Mouse (Mus musculus) bone marrow, adult 2 months (tissue): ENCODE measurements at regions not wholly inside any gene's neighbourhood (a gene's known extent, or its start where the extent isn't known, plus 50 kb on each side); places are given as distances from the start of the nearest gene placed in this dataset.
"Not testable (repeated sequence)": the region's sequence is repeated elsewhere in the genome, so short reads cannot be mapped to it uniquely, and the experiment has no call there.

Source experiments
- CTCF ChIP-seq: fragments of 200-500 bp; IDR thresholded peaks from 2 replicates; pipeline ENCODE4 v1.5.1; 2011; ENCODE audit warnings: low read length, control low read depth; ENCODE audit not compliant: control insufficient read depth, insufficient read depth
- POLR2A ChIP-seq: fragments of 200-500 bp; IDR thresholded peaks from 2 replicates; pipeline ENCODE4 v1.6.1; 2011; ENCODE audit warnings: low read depth, mild to moderate bottlenecking, control low read depth, low read length, borderline replicate concordance; ENCODE audit not compliant: control insufficient read depth

GRCm38 (mm10) chr12:77624323-77624722, 386.4 kb downstream of the Fut8 start:
- TF ChIP-seq CTCF, POLR2A: not testable (repeated sequence)
